Mouse (Mus musculus) left cerebral cortex, adult 18-20 months (tissue): ENCODE results near the gene Ahsa1. TPM values are rescaled to one million over a fixed set of nuclear protein-coding genes. Genes with fewer than 3 reads are reported as not detected.
"Not testable (repeated sequence)": the region's sequence is repeated elsewhere in the genome, so short reads cannot be mapped to it uniquely, and the experiment has no call there.

Experiments
- DNase-seq, 2 experiments: peaks; one replicate each; pipeline ENCODE4 v3.0.0; 2021 to 2022; ENCODE audit warnings: low spot score in 2 of 2, mixed read lengths in 1 of 2
- long read RNA-seq, 2 experiments: library from polyadenylated mRNA; stranded (forward); transcript quantifications; one replicate each; pipeline ENCODE4 v2.0.0; 2021
- total RNA-seq, 2 experiments: library from RNA; stranded (reverse); gene quantifications; 2 replicates each; pipeline ENCODE4 v1.2.3; 2021

The Ahsa1 gene
- 100 to 1,000 TPM; 176 to 181 TPM for total RNA-seq
- long read RNA-seq, experiment 1, transcript Ahsa1-201 (9 exons, 1,377 nt): major isoform, 211 of 229 reads
- long read RNA-seq, experiment 1, partial matches to known transcripts: 6 of 229 reads
- long read RNA-seq, experiment 1, other reads (novel, unspliced or antisense): 11 of 229 reads
- long read RNA-seq, experiment 2, transcript Ahsa1-201 (9 exons, 1,377 nt): major isoform, 190 of 202 reads
- long read RNA-seq, experiment 2, partial matches to known transcripts: 6 of 202 reads
- long read RNA-seq, experiment 2, other reads (novel, unspliced or antisense): 6 of 202 reads

DNA sequence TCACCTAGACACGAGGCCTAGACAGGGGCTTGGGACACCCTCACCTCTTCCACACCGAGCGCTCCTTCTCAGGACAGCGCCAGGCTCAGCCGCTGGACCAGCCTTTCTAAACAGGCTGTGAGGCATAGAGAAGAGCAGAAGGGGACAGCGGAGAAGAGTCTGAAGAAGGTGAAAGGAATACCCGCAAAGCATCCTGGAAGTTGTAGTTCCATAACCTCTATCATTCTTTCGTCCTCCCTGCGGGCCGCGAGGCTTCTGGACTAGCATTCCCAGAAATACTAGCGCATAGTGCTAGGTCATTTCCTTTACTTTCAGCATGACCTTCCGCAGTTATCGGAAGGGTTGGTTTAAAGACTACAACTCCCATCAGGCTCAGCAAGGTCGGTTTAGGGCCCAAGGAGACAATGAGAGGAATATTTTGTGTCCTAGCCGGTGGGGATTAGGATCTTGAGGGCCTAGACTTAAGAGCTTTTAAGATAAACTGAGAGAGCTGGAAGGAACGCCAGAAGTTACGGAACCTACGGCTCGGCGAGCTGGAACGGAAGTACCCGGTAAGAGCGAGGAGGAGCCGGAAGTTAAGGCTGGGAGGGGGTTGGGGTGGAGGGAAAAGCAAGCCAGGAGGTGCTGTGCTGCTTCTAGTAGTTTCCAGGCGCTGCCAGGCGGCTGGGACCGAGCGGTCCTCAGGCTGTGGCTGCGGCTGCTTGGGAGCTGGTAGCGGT lies at the start of gene Ahsa1, which contains the start of gene Vipas39:
Gene Ahsa1 (plus strand): TSS at position 372 of the 719 bp plus-strand sequence.
Gene Vipas39 (minus strand): TSS at position 149 of the 719 bp plus-strand sequence.
- DNase-seq: peak; percentile 80 to 87

DNA sequence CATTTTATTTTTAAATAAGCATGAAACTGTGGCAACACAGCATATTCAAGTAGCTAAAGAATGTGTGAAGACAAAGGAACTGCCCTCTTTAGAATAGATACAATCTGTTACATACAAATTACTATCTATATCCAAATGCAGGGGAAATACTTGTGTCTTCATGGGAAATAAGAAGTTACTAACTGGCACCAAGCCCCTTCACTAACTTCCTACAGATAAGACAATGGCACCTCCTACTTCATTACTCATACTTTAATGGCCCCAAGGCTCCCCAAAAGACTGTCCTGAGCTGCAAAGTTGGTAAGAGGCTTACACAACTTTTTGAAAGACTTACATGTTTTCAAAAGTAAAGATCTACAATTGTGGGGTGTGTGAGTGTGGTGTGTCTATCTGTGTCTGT lies 48.7 kb upstream of the Ahsa1 start:
- DNase-seq: no peak

GRCm38 (mm10) chr12:87219362-87219761 lies 46.9 kb upstream of the Ahsa1 start:
- no peak for DNase-seq

- no peak for DNase-seq
Measured at GRCm38 (mm10) chr12:87224950-87225349, 41.3 kb upstream of the Ahsa1 start.

DNA sequence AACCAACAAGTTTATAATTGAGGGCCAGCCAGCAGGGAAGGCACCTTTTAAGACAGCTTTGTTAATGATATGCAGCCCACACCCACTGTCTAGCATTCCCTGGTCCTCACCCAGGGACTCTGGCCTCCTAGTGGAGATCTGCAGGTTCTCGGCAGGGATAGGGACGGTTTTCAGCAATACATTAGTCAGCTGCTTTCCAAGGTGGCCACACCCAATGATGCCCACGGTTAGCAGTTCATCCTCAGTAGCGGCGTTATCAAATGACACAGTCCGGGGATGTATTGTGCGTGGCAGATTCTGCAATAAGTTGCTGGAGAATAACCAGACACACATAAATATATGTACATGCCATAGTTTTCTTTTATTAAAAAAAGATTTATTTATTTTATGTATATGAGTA lies 39.5 kb upstream of the Ahsa1 start:
- DNase-seq: no peak

DNA sequence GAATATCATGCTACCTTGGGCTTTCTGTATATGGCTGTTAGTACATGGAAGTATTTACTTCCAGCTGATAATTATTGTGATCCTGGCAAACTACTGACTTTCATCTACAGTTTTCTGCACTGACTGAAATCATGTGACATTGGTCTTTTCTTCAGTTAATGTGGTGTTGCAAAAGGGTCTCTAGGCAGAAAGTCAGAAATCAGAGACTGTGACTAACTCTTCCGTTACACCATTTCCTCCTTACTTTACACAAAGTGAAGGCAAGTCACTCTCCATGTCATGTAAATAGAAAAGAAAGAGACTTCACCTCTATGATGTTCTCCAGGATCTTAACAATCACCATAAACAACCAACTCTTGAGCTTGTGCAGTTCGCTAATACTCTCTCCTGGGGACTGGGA lies 36.6 kb upstream of the Ahsa1 start:
- no peak for DNase-seq

DNA sequence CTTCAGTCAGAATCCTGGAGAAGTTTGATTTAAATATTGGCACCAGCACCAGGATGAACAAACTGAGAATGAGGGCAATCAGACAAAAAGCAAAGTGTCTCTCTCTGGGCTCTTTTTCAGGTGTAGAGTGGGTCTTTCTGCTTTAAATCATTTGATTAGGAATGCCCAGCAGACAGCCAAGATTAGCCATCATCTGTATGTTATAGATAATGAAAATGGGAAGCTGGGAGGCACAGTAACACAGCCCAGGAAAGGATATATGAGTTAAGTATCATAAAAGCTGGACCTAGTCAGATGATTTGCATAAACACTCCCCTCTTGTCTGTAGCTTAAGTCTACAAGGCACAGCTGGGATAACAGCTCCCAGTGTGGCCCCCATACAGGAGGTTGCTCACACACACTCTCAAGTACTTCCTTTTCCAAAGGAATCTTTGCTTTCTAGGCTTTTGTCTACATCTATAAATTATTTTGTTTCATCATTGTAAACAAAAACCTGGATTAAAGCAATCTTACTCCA lies 35.8 kb upstream of the Ahsa1 start:
- DNase-seq: no peak

- no peak for DNase-seq
Measured at GRCm38 (mm10) chr12:87236882-87237483, 29.3 kb upstream of the Ahsa1 start.

DNA sequence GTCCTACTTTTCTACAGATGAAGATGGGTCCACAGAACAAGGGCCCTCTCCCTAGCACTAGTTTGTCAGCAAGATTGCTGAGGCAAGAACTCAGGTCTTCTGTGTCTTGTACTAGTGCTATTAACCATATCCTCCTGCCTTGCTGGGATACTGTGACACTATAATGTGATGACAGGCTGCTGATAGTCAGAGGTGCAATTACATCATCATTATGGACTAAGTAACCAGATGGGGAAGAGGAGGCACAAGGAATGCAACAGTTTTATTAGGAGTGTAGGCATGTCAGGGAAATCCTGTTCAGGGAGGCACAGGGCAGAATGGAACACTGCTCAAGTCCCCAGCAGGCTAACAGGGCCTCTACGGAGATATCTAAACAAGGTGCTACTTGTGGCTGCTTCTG lies 27.6 kb upstream of the Ahsa1 start, which contains the start of gene Noxred1:
Gene Noxred1 (minus strand): TSS at position 101 of the 400 bp plus-strand sequence.
- DNase-seq: no peak

DNA sequence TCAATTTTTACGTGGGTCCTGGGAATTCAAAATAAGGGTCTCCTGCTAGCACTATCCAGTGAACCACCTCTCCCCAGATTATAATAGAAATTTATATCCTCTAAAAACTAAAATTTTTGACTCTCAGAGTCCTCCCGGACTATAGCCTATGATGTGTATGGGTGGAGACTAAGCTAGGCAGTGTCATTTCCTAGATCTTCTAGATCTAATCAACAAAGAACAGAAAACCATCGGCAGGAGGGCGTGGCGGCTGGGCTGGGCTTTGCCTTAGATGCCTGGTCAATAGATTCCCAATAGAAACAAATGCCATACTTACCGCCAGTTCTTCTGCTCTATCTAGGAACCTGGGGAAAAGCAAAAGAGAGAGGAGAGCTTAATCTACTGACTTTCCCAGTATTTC lies 16.1 kb upstream of the Ahsa1 start:
- DNase-seq: no peak

GRCm38 (mm10) chr12:87253878-87254277 lies 12.4 kb upstream of the Ahsa1 start:
- peak in 1 of 2 experiments; percentile 3 for DNase-seq

GRCm38 (mm10) chr12:87256629-87257028 lies 9.7 kb upstream of the Ahsa1 start:
- no peak for DNase-seq

DNA sequence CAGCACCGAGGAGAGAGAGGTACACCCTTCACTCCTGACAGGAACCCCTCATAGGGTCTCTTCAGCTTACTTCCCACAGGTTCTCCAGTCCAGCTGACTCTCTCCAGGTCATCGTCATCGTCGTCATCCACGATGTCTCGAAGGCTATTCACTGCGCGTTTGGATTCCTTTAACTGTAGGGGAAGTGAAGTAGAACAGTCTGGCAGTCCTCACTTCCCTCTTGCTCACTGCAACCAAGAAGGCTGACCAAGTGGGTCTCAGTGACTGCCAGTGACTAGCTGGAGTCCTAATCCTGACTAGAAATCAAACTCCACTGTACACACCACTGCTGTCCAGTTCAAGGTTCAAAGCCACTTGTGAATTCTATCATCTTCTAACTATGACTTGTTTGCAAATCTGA lies 5.7 kb upstream of the Ahsa1 start:
- no peak for DNase-seq

- DNase-seq: no peak
Measured at GRCm38 (mm10) chr12:87265444-87265843, 835 bp upstream of the Ahsa1 start.

- DNase-seq: peak in 1 of 2 experiments; percentile 7
Measured at GRCm38 (mm10) chr12:87266827-87267603, 736 bp downstream of the Ahsa1 start.

GRCm38 (mm10) chr12:87267682-87268081 lies 1.4 kb downstream of the Ahsa1 start:
- peak; percentile 12 to 30 for DNase-seq

DNA sequence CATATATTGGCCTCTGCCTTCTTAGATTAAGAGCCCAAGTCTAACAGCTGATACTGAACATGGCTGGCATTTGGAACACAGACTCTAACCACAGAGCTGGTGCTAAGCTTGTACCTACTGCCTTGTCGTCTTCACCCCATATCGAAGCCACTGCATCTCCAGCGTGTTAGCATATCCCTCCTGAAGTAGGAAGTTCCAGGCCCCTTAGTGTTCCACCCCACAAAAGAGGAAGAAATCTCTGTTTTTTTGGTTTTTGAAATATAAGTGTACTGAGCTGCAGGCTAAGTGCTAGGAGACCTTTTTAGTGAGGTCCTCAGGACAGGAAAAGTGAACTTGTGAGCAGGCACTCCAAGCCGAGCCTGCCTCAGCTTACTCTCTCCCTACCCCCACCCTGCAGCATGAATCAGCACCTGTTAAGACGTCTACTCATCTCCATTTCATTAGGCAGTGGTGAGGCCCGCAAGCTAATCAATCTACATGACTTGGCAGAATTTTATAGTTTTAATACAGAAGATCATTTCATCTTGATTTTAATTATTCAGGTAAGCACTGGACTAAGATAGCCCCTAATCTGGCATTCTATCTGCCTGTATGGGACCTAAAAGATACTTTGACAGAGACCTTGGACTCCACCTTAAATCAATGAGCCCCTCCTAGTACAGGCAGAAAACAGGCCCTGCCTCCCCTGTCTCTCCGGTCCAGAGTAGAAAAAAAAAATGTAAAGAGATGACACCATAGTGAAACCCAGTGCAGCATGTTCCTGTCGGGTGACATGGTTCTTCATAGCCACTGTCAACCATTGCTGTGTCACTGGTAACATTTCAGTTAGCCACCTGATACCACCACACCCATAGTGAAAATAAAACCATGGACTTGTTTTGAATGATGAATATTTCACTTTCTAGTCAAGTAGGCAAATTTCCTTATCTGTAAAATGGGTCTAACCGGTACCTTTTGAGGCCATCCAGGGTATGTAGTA lies 8.9 kb downstream of the Ahsa1 start:
- no peak for DNase-seq

GRCm38 (mm10) chr12:87277251-87277650 lies 11.0 kb downstream of the Ahsa1 start:
- not testable (repeated sequence) for DNase-seq

- DNase-seq: no peak
Measured at GRCm38 (mm10) chr12:87278118-87278730, 11.9 kb downstream of the Ahsa1 start.
